Mouse (Mus musculus): ENCODE measurements around the gene Dgat2. TPM values are rescaled to one million over a fixed set of nuclear protein-coding genes. Genes with fewer than 3 reads are reported as not detected.

Dgat2 gene
- 17.0 and 25.2 TPM in 2 replicates for polyA plus RNA-seq (2014; fragmentation: Nextera tagmentation; extraction: Ambion mirVana)

GRCm38 (mm10) chr7:99182432-99183172, at the start of gene Dgat2:
Gene Dgat2 (minus strand): TSS chr7:99182719.
- peak within 1 kb of the TSS; percentile 99 for H3K4me2 ChIP-seq
- ATAC-seq (ENCODE audit: insufficient read depth): peak; percentile 95
- H3K4me3 ChIP-seq (ENCODE audit: low read depth, low read length): peak within 1 kb of the TSS; percentile 66
- H3K36me3 ChIP-seq (ENCODE audit: insufficient read depth): no peaks in the 10 kb centered on the region
- no peaks in the 10 kb centered on the region for H3K4me1 ChIP-seq (ENCODE audit: insufficient read depth)
- H3K9ac ChIP-seq: peak within 1 kb of the TSS; percentile 73
- WGBS: under 1% methylated on average over 63 of the region's 63 CpGs
- no peaks in the 10 kb centered on the region for H3K27me3 ChIP-seq (ENCODE audit: insufficient read depth, low read length)
- peak within 1 kb of the TSS; percentile 82 for H3K27ac ChIP-seq (ENCODE audit: low read depth)
- H3K9me3 ChIP-seq (ENCODE audit: low read depth, low read length): no peaks in the 10 kb centered on the region
- no peak for TF ChIP-seq CTCF (IDR thresholded peaks at IDR 0.05; ENCODE audit: low read depth)
- DNase-seq: peak; percentile 97

GRCm38 (mm10) chr7:99230061-99230747, 47.7 kb upstream of the Dgat2 start:
- no peak overlapping the region for H3K9ac ChIP-seq
- no peaks in the 10 kb centered on the region for H3K9me3 ChIP-seq (ENCODE audit: low read depth, low read length)
- ATAC-seq (ENCODE audit: insufficient read depth) (peak; percentile 38; the same call in 1 of the 2 replicates), DNase-seq (no peak)
- H3K4me3 ChIP-seq (ENCODE audit: low read depth, low read length): no peak overlapping the region
- H3K27ac ChIP-seq (ENCODE audit: low read depth): no peak overlapping the region; the same call in 1 of the 2 replicates
- no peaks in the 10 kb centered on the region for H3K27me3 ChIP-seq (ENCODE audit: insufficient read depth, low read length)
- WGBS: 55% methylated on average over 7 of the region's 7 CpGs
- no peaks in the 10 kb centered on the region for H3K4me1 ChIP-seq (ENCODE audit: insufficient read depth)
- H3K4me2 ChIP-seq: no peak overlapping the region
- TF ChIP-seq CTCF (IDR thresholded peaks at IDR 0.05; ENCODE audit: low read depth): no peak
- no peaks in the 10 kb centered on the region for H3K36me3 ChIP-seq (ENCODE audit: insufficient read depth)

GRCm38 (mm10) chr7:99229411-99229810, 46.9 kb upstream of the Dgat2 start:
- 5% methylated on average over 2 of the region's 2 CpGs for WGBS
- peak; percentile 86 for DNase-seq
- no peaks in the 10 kb centered on the region for H3K9me3 ChIP-seq (ENCODE audit: low read depth, low read length)
- H3K4me3 ChIP-seq (ENCODE audit: low read depth, low read length): no peak overlapping the region
- no peaks in the 10 kb centered on the region for H3K27me3 ChIP-seq (ENCODE audit: insufficient read depth, low read length)
- H3K4me1 ChIP-seq (ENCODE audit: insufficient read depth): no peaks in the 10 kb centered on the region
- H3K36me3 ChIP-seq (ENCODE audit: insufficient read depth): no peaks in the 10 kb centered on the region
- no peak overlapping the region for H3K27ac ChIP-seq (ENCODE audit: low read depth)
- ATAC-seq (ENCODE audit: insufficient read depth): peak; percentile 50; the same call in 1 of the 2 replicates
- TF ChIP-seq CTCF (IDR thresholded peaks at IDR 0.05; ENCODE audit: low read depth): peak; percentile 80
- H3K9ac ChIP-seq: no peak overlapping the region
- no peak overlapping the region for H3K4me2 ChIP-seq

GRCm38 (mm10) chr7:99228825-99229224, 46.3 kb upstream of the Dgat2 start:
- 69% methylated on average over 8 of the region's 8 CpGs for WGBS
- H3K9ac ChIP-seq: no peak overlapping the region
- TF ChIP-seq CTCF (IDR thresholded peaks at IDR 0.05; ENCODE audit: low read depth): no peak
- no peak overlapping the region for H3K4me3 ChIP-seq (ENCODE audit: low read depth, low read length)
- H3K27ac ChIP-seq (ENCODE audit: low read depth): no peak overlapping the region
- no peaks in the 10 kb centered on the region for H3K9me3 ChIP-seq (ENCODE audit: low read depth, low read length)
- H3K36me3 ChIP-seq (ENCODE audit: insufficient read depth): no peaks in the 10 kb centered on the region
- no peaks in the 10 kb centered on the region for H3K4me1 ChIP-seq (ENCODE audit: insufficient read depth)
- DNase-seq (no peak), ATAC-seq (ENCODE audit: insufficient read depth) (peak; percentile 22; the same call in 1 of the 2 replicates)
- no peak overlapping the region for H3K4me2 ChIP-seq
- no peaks in the 10 kb centered on the region for H3K27me3 ChIP-seq (ENCODE audit: insufficient read depth, low read length)

GRCm38 (mm10) chr7:99227267-99227666, 44.7 kb upstream of the Dgat2 start:
- H3K9ac ChIP-seq: no peak overlapping the region
- no peak overlapping the region for H3K27ac ChIP-seq (ENCODE audit: low read depth)
- DNase-seq (no peak), ATAC-seq (ENCODE audit: insufficient read depth) (no peak)
- H3K4me2 ChIP-seq: no peak overlapping the region
- no peaks in the 10 kb centered on the region for H3K9me3 ChIP-seq (ENCODE audit: low read depth, low read length)
- no peaks in the 10 kb centered on the region for H3K4me1 ChIP-seq (ENCODE audit: insufficient read depth)
- H3K4me3 ChIP-seq (ENCODE audit: low read depth, low read length): no peak overlapping the region
- WGBS: 92% methylated on average over 4 of the region's 4 CpGs
- H3K27me3 ChIP-seq (ENCODE audit: insufficient read depth, low read length): no peaks in the 10 kb centered on the region
- no peak for TF ChIP-seq CTCF (IDR thresholded peaks at IDR 0.05; ENCODE audit: low read depth)
- H3K36me3 ChIP-seq (ENCODE audit: insufficient read depth): no peaks in the 10 kb centered on the region

- no peak overlapping the region for H3K4me2 ChIP-seq
- H3K27me3 ChIP-seq (ENCODE audit: insufficient read depth, low read length): no peaks in the 10 kb centered on the region
- DNase-seq (no peak), ATAC-seq (ENCODE audit: insufficient read depth) (no peak)
- no peak overlapping the region for H3K4me3 ChIP-seq (ENCODE audit: low read depth, low read length)
- no peaks in the 10 kb centered on the region for H3K9me3 ChIP-seq (ENCODE audit: low read depth, low read length)
- H3K4me1 ChIP-seq (ENCODE audit: insufficient read depth): no peaks in the 10 kb centered on the region
- no peak for TF ChIP-seq CTCF (IDR thresholded peaks at IDR 0.05; ENCODE audit: low read depth)
- WGBS: 78% methylated on average over 10 of the region's 10 CpGs
- no peak overlapping the region for H3K9ac ChIP-seq
- no peak overlapping the region for H3K27ac ChIP-seq (ENCODE audit: low read depth)
- no peaks in the 10 kb centered on the region for H3K36me3 ChIP-seq (ENCODE audit: insufficient read depth)
Observed at GRCm38 (mm10) chr7:99226662-99227061, 44.1 kb upstream of the Dgat2 start.

- WGBS: 69% methylated on average over 6 of the region's 6 CpGs
- Histone ChIP-seq H3K36me3 (ENCODE audit: insufficient read depth) (no peaks in the 10 kb centered on the region), H3K9me3 (ENCODE audit: low read depth, low read length) (no peaks in the 10 kb centered on the region), H3K4me2 (no peak overlapping the region), H3K4me3 (ENCODE audit: low read depth, low read length) (no peak overlapping the region), H3K4me1 (ENCODE audit: insufficient read depth) (no peaks in the 10 kb centered on the region), H3K27ac (ENCODE audit: low read depth) (no peak overlapping the region), H3K9ac (no peak overlapping the region), H3K27me3 (ENCODE audit: insufficient read depth, low read length) (no peaks in the 10 kb centered on the region)
- no peak for DNase-seq
- TF ChIP-seq CTCF (IDR thresholded peaks at IDR 0.05; ENCODE audit: low read depth): no peak
- no peak for ATAC-seq (ENCODE audit: insufficient read depth)
Observed at GRCm38 (mm10) chr7:99225421-99225820, 42.9 kb upstream of the Dgat2 start.

Measured in lung, embryonic 14.5 days (tissue).